Mouse (Mus musculus) T-helper 17 cell (primary cell): ENCODE measurements around the gene Slc44a5.
"Not testable (repeated sequence)": the region's sequence is repeated elsewhere in the genome, so short reads cannot be mapped to it uniquely, and the experiment has no call there.

Experiments used
- in situ Hi-C, 2 experiments: fragments of 300-600 bp; cut with MboI, MseI; formaldehyde crosslinking; loops; 1 replicate in 1 of 2; 2 replicates in 1 of 2; pipeline ENCODE4 v1.15.1; 2025; ENCODE audit warnings: high pct_unique_total_duplicates in 2 of 2

Slc44a5 gene

DNA sequence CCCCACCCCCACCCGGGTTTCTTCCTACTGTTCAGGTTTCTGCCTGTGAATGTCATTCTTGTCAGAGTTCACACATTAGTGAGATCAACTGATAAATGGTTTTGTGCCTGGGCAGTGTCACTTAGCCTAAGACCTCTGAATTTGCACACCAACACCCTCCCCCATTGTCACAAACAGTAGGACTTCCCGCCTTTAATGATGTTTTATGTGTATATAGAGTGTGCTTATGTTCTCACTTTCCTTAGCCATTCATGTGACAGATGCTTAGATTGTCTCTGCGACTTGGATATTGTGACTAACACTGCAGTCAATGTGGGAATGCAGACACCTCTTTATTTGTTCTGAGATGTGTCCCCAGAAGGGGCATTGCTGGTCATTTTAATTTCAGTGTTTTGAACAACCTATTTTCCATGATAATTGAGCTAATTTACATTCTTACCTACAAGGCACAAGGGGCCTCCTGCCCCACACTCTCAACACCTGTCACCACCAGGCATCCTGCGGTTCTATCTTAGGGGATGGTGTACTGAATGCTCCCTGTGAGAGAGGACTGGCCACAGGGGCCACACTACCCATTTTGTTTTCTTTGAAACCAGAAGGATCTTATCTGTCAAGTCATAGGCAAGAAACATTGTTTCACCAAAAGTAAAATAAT lies 236.7 kb downstream of the Slc44a5 start:
- in situ Hi-C loops, result loop anchor here in 1 of 2 experiments (10.0 kb wide), 1 partner anchor 1255 kb away; no protein-coding TSS in a partner anchor

DNA sequence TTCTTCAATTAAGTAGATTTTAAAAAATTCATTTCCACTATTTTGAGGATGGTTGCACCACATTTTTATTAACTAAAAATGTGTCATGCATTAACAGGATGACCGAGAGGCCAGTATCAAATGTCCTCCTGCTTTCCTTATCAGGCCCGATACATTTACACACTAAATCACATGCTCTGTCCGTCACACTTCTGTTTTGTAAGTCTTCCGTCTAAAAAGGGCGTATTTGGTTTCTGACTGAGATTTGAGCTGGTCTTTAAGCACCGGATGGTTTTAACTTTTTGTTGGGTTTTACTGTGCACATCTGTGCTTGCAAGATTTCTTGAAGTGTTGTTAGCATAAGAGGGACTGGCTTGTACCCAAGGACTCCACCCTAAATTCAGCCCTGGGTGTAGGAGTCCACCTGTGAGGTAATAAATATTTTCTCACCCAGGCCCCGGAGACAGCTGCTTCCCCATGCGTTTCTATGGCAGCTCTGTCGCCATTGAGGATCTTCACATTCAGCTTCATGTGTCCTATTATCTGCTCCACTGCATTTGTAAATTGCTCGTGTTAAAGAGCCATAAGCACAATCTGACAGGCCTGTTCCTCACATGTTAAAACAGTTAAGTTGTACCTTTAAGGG lies 237.3 kb downstream of the Slc44a5 start:
- in situ Hi-C loops, result no loop called here

- in situ Hi-C loops, result no loop called here
Observed at GRCm38 (mm10) chr3:154212551-154212950, 239.3 kb downstream of the Slc44a5 start.

DNA sequence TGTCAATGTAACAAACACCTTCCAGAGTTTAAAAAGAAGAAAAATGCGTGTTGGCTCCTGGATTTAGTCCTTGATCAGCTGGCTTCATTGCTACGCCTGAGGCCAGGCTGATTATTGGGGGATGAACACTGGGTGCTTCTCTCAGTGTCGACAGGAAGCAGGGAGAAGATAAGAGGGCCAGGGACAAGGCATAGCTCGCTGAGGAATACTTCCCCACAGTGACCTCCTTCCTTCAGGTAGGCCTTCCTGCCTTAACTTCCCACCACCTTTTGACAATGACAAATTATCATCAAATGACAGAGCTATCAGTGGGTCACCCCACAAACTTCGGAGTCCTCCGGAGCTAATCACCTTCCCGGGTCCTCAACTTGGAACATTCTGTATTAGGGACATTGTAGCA lies 242.1 kb downstream of the Slc44a5 start:
- in situ Hi-C loops, result no loop called here

DNA sequence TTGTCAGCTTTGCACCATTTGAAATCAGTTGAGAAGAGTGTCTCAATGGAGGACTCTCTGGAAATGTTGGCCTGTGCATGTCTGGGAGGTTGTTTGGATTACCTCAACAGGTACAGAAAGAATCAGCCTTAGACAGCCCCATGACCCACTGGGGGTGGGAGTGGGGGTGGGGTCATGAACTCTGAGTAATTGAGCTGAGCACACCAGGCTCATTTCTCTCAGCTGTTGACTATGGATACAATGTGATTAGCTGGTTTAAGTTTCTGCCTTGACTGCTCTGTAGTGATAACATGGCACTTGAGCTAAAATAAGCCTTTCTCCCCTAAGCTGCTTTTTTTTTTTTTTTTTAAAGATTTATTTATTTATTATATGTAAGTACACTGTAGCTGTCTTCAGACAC lies 242.5 kb downstream of the Slc44a5 start:
- in situ Hi-C loops, result no loop called here

DNA sequence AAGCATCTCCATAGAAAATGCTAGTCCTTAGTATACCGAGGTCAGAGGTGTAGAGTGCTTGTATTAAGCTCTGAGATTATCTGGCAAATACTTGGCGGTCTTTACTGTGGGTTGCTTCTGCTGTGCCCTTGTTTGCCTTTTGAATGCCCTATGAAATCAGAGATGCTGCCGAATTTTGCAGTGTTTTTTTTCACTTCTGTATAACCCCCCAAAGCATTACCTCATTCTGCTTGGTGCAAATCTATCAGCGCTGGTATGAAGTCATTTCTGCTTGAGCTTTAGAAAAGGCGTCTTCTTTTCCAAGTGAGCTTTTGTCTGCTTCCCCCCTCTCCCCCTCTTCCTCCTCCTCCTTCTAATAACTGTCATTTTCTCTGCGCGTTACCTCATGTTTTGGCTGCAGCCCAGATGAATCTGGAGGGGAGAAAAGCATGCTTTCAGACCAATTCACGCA lies 248.9 kb downstream of the Slc44a5 start:
- in situ Hi-C loops, result loop anchor here in 1 of 2 experiments (10.0 kb wide), 1 partner anchor 227 kb away; no protein-coding TSS in a partner anchor

GRCm38 (mm10) chr3:154222688-154223087 lies 249.5 kb downstream of the Slc44a5 start:
- in situ Hi-C loops, result loop anchor here in 1 of 2 experiments (10.0 kb wide), 1 partner anchor 228 kb away; no protein-coding TSS in a partner anchor

- in situ Hi-C loops, result loop anchor here (5.0 to 10.0 kb wide), 3 partner anchors 231 to 269 kb away; no protein-coding TSS in a partner anchor
Observed at GRCm38 (mm10) chr3:154226100-154226752, 253.0 kb downstream of the Slc44a5 start.

GRCm38 (mm10) chr3:154244932-154245331 lies 271.7 kb downstream of the Slc44a5 start:
- in situ Hi-C loops, result no loop called here

GRCm38 (mm10) chr3:154251486-154251885 lies 278.2 kb downstream of the Slc44a5 start:
- in situ Hi-C loops, result no loop called here

DNA sequence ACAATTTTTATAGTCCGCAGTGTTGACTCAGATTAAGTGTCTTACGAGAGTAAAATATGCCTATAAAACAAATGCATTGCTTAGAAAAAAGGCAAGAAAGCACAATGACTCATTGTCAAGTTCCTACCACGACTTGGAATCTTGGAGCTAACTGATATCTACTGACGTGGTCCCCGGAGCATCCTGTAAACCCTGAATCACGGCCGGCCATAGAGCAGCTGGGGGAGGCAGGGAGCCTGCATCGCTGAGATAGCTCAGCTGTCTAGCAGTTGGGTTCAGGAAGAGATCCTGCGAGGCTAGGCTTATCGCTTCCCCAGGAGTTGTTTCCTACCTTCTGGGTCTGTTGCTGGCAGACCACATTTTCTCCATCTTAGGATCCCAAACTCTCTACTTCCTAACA lies 279.0 kb downstream of the Slc44a5 start:
- in situ Hi-C loops, result no loop called here

- in situ Hi-C loops, result not testable (repeated sequence)
Observed at GRCm38 (mm10) chr3:154254187-154254586, 281.0 kb downstream of the Slc44a5 start.

DNA sequence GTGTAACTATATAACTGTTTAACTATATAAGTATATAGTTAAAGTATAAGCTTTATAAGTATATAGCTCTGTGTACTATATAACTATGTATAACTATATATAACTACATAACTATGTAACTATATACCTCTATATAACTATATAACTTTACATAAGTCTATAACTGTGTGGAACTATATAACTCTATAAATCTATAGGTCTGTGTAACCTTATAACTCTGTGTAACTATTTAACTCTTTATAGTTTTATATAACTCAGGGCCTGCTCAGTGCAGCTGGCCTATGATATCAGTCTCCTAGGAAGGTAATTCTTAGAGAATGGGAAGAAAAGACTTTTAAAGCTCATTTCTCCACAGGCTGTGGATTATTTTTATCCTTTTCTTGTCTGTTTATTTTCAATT lies 284.1 kb downstream of the Slc44a5 start:
- in situ Hi-C loops, result no loop called here

GRCm38 (mm10) chr3:154268313-154268712 lies 295.1 kb downstream of the Slc44a5 start:
- in situ Hi-C loops, result loop anchor here (5.0 kb wide), 2 partner anchors 289 to 309 kb away; no protein-coding TSS in a partner anchor

- in situ Hi-C loops, result loop anchor here (5.0 kb wide), 2 partner anchors 287 to 307 kb away; no protein-coding TSS in a partner anchor
Observed at GRCm38 (mm10) chr3:154269757-154270366, 296.6 kb downstream of the Slc44a5 start.

GRCm38 (mm10) chr3:154274681-154275080 lies 301.4 kb downstream of the Slc44a5 start:
- in situ Hi-C loops, result loop anchor here in 1 of 2 experiments (5.0 kb wide), 1 partner anchor 303 kb away; no protein-coding TSS in a partner anchor

DNA sequence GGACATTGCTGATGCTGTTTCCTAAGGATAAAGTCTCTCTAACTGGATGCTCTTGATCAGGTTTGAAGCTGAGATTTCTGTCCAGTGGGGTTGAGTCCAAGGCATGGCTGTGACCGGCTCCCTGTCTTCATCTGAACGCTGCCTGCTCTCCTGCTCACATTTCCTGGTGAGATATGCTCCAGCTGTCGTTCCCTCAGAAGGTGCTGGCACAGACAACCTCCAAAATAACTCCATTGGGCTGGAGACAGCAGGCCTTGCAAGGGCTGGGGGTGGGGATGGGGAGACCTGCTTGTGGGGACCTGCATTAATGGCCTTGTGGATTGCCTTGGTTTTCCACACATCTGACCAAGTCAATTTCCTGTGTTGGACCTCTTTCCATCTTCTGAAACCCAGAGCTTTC lies 311.0 kb downstream of the Slc44a5 start:
- in situ Hi-C loops, result no loop called here

- in situ Hi-C loops, result no loop called here
Observed at GRCm38 (mm10) chr3:154285351-154285750, 312.1 kb downstream of the Slc44a5 start.

GRCm38 (mm10) chr3:154287217-154287616 lies 314.0 kb downstream of the Slc44a5 start:
- in situ Hi-C loops, result no loop called here

GRCm38 (mm10) chr3:154288429-154289069 lies 315.3 kb downstream of the Slc44a5 start:
- in situ Hi-C loops, result no loop called here

GRCm38 (mm10) chr3:154290351-154290750 lies 317.1 kb downstream of the Slc44a5 start:
- in situ Hi-C loops, result no loop called here
